ENCODE assay signal across 14 mouse cellular contexts in genomic region chr10:50901601-50902475, GRCm38 (mm10). TPM values are rescaled to one million over a fixed set of nuclear protein-coding genes. Genes with fewer than 3 reads are reported as not detected.
DNase-seq lines count a peak whose midpoint lies in the region; ATAC-seq and TF ChIP-seq lines count a peak whose summit lies in the region.
"Had no signal": no experiment of that assay in that cellular context is flagged by ENCODE, and none has a peak within 500 bp of the region (broad histone marks: within the 10 kb centered on the region; RNA-seq: fewer than 3 reads in every experiment).

No protein-coding gene starts in this region.

- intact Hi-C loops in left cerebral cortex, postnatal 36 days (cut with DNase I): loop anchor here (2.0 kb wide), 1 partner anchor 1121 kb away; the partner anchor contains the start of gene Vgll2

- DNase-seq in forebrain, embryonic 10.5 days (ENCODE audit: extremely low spot score, low spot score): peak; percentile 29
- peak; percentile 24 to 29 for DNase-seq in left cerebral cortex, postnatal 36 days (ENCODE audit: low spot score in 2 of 2)
- DNase-seq in left cerebral cortex, adult 11 months (ENCODE audit: low spot score): no peak
- no peak for DNase-seq in limb, embryonic 10.5 days (ENCODE audit: low spot score)
- no peak for DNase-seq in heart, postnatal 4 days
- no peak for DNase-seq in heart, embryonic 10.5 days (ENCODE audit: low spot score)
- DNase-seq: gastrocnemius, postnatal 10 days; lung, adult 2 months; thymus, adult 2 months had no signal

- no peak for ATAC-seq in forebrain, embryonic 16.5 days

- H3K27ac ChIP-seq in forebrain, embryonic 10.5 days: peak overlapping the region; percentile 44; the same call in 1 of the 2 replicates
- H3K27ac ChIP-seq in forebrain, embryonic 16.5 days (ENCODE audit: low read length): no peak overlapping the region
- no peak overlapping the region for H3K27ac ChIP-seq in ES-Bruce4 (ENCODE audit: insufficient read depth, low read length)
- no peak overlapping the region for H3K27ac ChIP-seq in limb, embryonic 10.5 days
- no peak overlapping the region for H3K27ac ChIP-seq in heart, embryonic 10.5 days
- H3K27ac ChIP-seq: limb, embryonic 12.5 days had no signal

- H3K36me3 ChIP-seq in forebrain, embryonic 10.5 days (replicated peaks): no peaks in the 10 kb centered on the region
- no peaks in the 10 kb centered on the region for H3K36me3 ChIP-seq in forebrain, embryonic 16.5 days (ENCODE audit: control insufficient read depth, insufficient read depth)
- H3K36me3 ChIP-seq in ES-Bruce4 (ENCODE audit: control insufficient read depth, insufficient read depth, low read length, poor library complexity, severe bottlenecking): no peaks in the 10 kb centered on the region
- no peaks in the 10 kb centered on the region for H3K36me3 ChIP-seq in limb, embryonic 10.5 days
- no peaks in the 10 kb centered on the region for H3K36me3 ChIP-seq in heart, embryonic 10.5 days
- H3K36me3 ChIP-seq: heart, embryonic 12.5 days; limb, embryonic 12.5 days had no signal

- TF ChIP-seq POLR2A in ES-Bruce4 (IDR thresholded peaks at IDR 0.05; ENCODE audit: insufficient read depth, low read length): no peak

- H3K4me3 ChIP-seq in forebrain, embryonic 10.5 days: peak overlapping the region; percentile 41; the same call in 1 of the 2 replicates
- no peak overlapping the region for H3K4me3 ChIP-seq in forebrain, embryonic 16.5 days (replicated peaks; ENCODE audit: low read length)
- no peak overlapping the region for H3K4me3 ChIP-seq in ES-Bruce4 (ENCODE audit: low read depth, low read length)
- peak overlapping the region; percentile 34; the same call in 1 of the 2 replicates for H3K4me3 ChIP-seq in limb, embryonic 10.5 days
- no peak overlapping the region for H3K4me3 ChIP-seq in heart, embryonic 10.5 days

- H3K9ac ChIP-seq in forebrain, embryonic 16.5 days (replicated peaks; ENCODE audit: low read depth, low read length): no peak overlapping the region
- H3K9ac ChIP-seq in ES-Bruce4 (ENCODE audit: low read depth, poor library complexity, severe bottlenecking): 0 out of 2 replicates have a peak overlapping the region, but pooled peaks have one; percentile 15
- H3K9ac ChIP-seq: heart, embryonic 12.5 days; limb, embryonic 12.5 days had no signal

- peaks cover 100% of the 10 kb centered on the region for H3K27me3 ChIP-seq in forebrain, embryonic 10.5 days (ENCODE audit: poor library complexity, severe bottlenecking)
- H3K27me3 ChIP-seq in forebrain, embryonic 16.5 days (replicated peaks; ENCODE audit: control insufficient read depth, insufficient read depth, low read length): peaks cover 52% of the 10 kb centered on the region
- peaks cover 7% of the 10 kb centered on the region; the same call in 1 of the 2 replicates for H3K27me3 ChIP-seq in ES-Bruce4 (ENCODE audit: control insufficient read depth, insufficient read depth, low read length, poor library complexity, severe bottlenecking)
- H3K27me3 ChIP-seq in limb, embryonic 10.5 days (ENCODE audit: low read depth, poor library complexity, severe bottlenecking): peaks cover 100% of the 10 kb centered on the region
- H3K27me3 ChIP-seq in heart, embryonic 10.5 days (ENCODE audit: insufficient read depth, poor library complexity, severe bottlenecking): peaks cover 94% of the 10 kb centered on the region

- H3K9me3 ChIP-seq in forebrain, embryonic 10.5 days: no peaks in the 10 kb centered on the region
- no peaks in the 10 kb centered on the region for H3K9me3 ChIP-seq in forebrain, embryonic 16.5 days (ENCODE audit: control insufficient read depth, low read length)
- no peaks in the 10 kb centered on the region for H3K9me3 ChIP-seq in ES-Bruce4 (replicated peaks; ENCODE audit: control insufficient read depth, insufficient read depth, low read length, poor library complexity, severe bottlenecking)
- no peaks in the 10 kb centered on the region for H3K9me3 ChIP-seq in limb, embryonic 10.5 days (replicated peaks)
- H3K9me3 ChIP-seq in heart, embryonic 10.5 days: no peaks in the 10 kb centered on the region
- H3K9me3 ChIP-seq: heart, embryonic 12.5 days; limb, embryonic 12.5 days had no signal

- TF ChIP-seq EP300 in ES-Bruce4 (IDR thresholded peaks at IDR 0.05; ENCODE audit: insufficient read depth, low read depth, low read length): no peak

- H3K4me1 ChIP-seq in forebrain, embryonic 10.5 days: peaks cover 53% of the 10 kb centered on the region
- peaks cover 9% of the 10 kb centered on the region; the same call in 1 of the 2 replicates for H3K4me1 ChIP-seq in forebrain, embryonic 16.5 days (replicated peaks; ENCODE audit: control insufficient read depth, insufficient read depth, low read length)
- no peaks in the 10 kb centered on the region for H3K4me1 ChIP-seq in ES-Bruce4 (ENCODE audit: control insufficient read depth, insufficient read depth, low read length)
- H3K4me1 ChIP-seq in limb, embryonic 10.5 days: peaks cover 26% of the 10 kb centered on the region
- peaks cover 10% of the 10 kb centered on the region; the same call in 1 of the 2 replicates for H3K4me1 ChIP-seq in heart, embryonic 10.5 days

- WGBS in forebrain, embryonic 10.5 days: under 1% methylated on average over 19 of the region's 19 CpGs
- 1% methylated on average over 19 of the region's 19 CpGs for WGBS in forebrain, embryonic 16.5 days
- WGBS in limb, embryonic 10.5 days: 1% methylated on average over 19 of the region's 19 CpGs
- 2% methylated on average over 19 of the region's 19 CpGs for WGBS in heart, embryonic 10.5 days

- no peak for TF ChIP-seq CTCF in ES-Bruce4 (IDR thresholded peaks at IDR 0.05; ENCODE audit: low read depth, low read length)

- no peak overlapping the region for H3K4me2 ChIP-seq in forebrain, embryonic 16.5 days (ENCODE audit: low read length)

RNA-seq across cellular contexts. Expression of gene Sim1, which starts 7.3 kb away (rescaled TPM):
- 0.86 and 1.8 TPM in 2 replicates for polyA plus RNA-seq in forebrain, embryonic 10.5 days (2016; fragmentation: Nextera tagmentation; extraction: Ambion mirVana)
- polyA plus RNA-seq in forebrain, embryonic 16.5 days (2015; fragmentation: Nextera tagmentation; extraction: Ambion mirVana): 0.26 and 2.3 TPM in 2 replicates
- total RNA-seq in left cerebral cortex, postnatal 36 days (2021): under 1 TPM in 1 of 2 experiments, not detected in 1; 0.70 TPM
- polyA plus RNA-seq in ES-Bruce4 (2011; ENCODE audit: insufficient read depth, insufficient read length, low read depth, missing spikeins): 0.30 and 0.32 TPM in 2 replicates
- 0.65 and 0.74 TPM in 2 replicates for polyA plus RNA-seq in limb, embryonic 10.5 days (2016; fragmentation: Nextera tagmentation; extraction: Ambion mirVana)
- total RNA-seq in heart, postnatal 4 days (2021): not detected
- 0.10 TPM in 1 of 2 replicates, not detected in the other for polyA plus RNA-seq in heart, embryonic 10.5 days (2016; fragmentation: Nextera tagmentation; extraction: Ambion mirVana)
- total RNA-seq: layer of hippocampus, adult 8-10 months had no signal
- polyA plus RNA-seq: heart, embryonic 12.5 days; thymus, adult 2 months had no signal

Comparison
In these comparisons a context has a peak if more than half of its experiments do, and no peak if none do; other contexts are left out.
1. DNase-seq: peak in forebrain, embryonic 10.5 days (single experiment) and left cerebral cortex, postnatal 36 days (2 of 2); none in left cerebral cortex, adult 11 months (single experiment), limb, embryonic 10.5 days (single experiment), heart, postnatal 4 days (single experiment) and heart, embryonic 10.5 days (single experiment).
2. H3K4me3 ChIP-seq: peak in forebrain, embryonic 10.5 days (single experiment) and limb, embryonic 10.5 days (single experiment); none in forebrain, embryonic 16.5 days (single experiment), ES-Bruce4 (single experiment) and heart, embryonic 10.5 days (single experiment).